Mouse (Mus musculus) A20 (cell line): ENCODE measurements around the gene Carnmt1.
A peak's percentile ranks its signal among the peaks of the same experiment; 100 is the strongest.

Source experiments
- DNase-seq: peaks from one replicate; pipeline ENCODE4 v3.0.0-alpha.2; 2011; ENCODE audit warnings: low read depth, low spot score

Gene Carnmt1

DNA sequence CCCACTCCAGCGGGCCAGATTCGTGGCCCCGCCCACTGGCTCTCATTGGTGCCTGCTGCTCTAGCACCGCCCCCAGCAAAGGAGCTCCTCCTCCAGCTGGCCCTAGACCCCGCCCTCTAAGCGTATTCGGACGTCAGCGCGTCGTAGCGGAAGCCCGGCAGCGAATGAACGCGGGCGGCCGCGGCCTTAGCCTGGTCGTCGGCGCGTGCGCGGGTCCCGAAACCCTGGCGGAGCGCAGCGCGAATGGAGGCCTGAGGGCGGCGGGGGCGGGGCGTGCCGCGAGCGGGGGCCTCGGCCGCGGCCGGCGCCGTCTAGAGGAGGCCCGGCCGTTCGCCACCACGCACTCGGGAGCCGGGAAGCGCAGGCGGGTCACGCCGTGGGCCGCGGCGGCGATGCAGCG lies at the start of gene Carnmt1:
Gene Carnmt1, plus strand, starts transcription at position 157 of the 400 bp plus-strand sequence.
- DNase-seq = peak; percentile 98

GRCm38 (mm10) chr19:18623894-18624293 lies 46.7 kb upstream of the Carnmt1 start:
- DNase-seq = no peak

- no peak for DNase-seq
These were observed 41.0 kb upstream of the Carnmt1 start for GRCm38 (mm10) chr19:18629589-18629988.

- peak; percentile 21 for DNase-seq
These were observed 40.1 kb upstream of the Carnmt1 start for GRCm38 (mm10) chr19:18630221-18631119.

DNA sequence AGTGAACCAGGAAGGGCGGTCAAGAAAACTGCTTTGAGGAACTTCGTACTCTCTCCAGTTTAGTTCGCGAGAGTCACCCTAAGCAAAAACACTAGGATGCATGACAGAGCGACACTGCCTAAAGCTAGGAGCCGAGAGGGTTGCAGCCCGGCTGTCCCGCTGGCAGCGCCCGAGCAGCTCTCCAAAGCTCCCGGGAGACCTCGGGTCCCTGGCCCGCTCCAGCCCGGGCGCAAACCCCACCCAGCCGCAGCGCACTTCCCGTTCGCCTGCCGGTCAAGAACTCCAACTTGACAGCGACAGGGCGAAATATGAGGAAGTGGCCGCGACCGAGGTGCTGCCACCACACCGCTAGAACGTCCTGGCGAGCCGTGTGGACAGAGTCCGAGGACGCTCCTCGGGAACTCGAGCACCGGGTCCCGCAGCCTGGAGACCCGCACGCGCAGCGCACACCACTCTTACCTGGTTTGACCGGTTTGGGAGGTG lies 39.4 kb upstream of the Carnmt1 start:
- DNase-seq = no peak

GRCm38 (mm10) chr19:18631644-18632219 lies 38.8 kb upstream of the Carnmt1 start, which contains the start of the genes Ostf1 and Nmrk1:
Gene Ostf1 (minus strand): TSS chr19:18631823.
Gene Nmrk1 (plus strand): TSS chr19:18631950.
- peak; percentile 94 for DNase-seq

- DNase-seq = peak; percentile 29
These were observed 38.1 kb upstream of the Carnmt1 start for GRCm38 (mm10) chr19:18632231-18633185.

GRCm38 (mm10) chr19:18637954-18638353 lies 32.6 kb upstream of the Carnmt1 start:
- DNase-seq = no peak

DNA sequence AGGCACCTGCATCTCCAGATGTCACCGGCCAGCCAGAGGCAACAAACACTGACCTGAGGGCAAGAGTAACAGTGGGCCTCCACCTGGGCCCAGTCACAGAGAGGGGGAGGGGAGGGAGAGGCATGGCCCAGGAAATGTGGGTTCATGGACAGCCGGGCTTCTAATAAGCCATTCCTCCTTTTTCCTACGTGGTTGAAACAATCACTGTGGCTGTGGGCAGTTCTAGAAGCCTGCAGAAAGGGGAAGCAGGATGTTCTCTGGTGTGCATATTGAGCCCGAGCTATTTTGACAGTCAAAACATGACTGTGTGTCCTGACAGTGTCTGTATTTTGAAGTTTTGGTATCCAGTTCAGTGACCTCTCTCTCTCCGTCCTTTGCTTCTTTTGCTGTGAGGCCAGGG lies 31.6 kb upstream of the Carnmt1 start:
- DNase-seq = peak; percentile 76

- DNase-seq = peak; percentile 43
These were observed 31.0 kb upstream of the Carnmt1 start for GRCm38 (mm10) chr19:18639552-18639951.

DNA sequence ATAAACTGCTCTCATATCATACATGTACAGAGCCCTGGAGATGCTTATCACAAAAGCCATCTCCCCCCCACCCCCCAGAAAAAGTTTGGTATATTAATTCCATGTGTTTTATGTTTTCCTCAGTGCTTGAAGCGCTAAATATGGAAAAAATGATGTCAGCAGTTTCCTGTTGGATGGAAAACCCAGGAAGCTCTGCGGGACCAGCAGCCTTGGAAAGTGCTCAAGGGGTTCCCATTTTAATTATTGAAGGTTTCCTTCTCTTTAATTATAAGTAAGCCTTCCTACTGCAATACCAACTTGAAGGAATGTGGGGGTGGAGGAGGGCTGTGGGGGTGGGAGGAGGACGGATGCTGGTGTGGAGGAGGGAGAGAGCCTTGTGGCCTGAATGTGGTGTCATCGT lies 29.6 kb upstream of the Carnmt1 start:
- DNase-seq = no peak

DNA sequence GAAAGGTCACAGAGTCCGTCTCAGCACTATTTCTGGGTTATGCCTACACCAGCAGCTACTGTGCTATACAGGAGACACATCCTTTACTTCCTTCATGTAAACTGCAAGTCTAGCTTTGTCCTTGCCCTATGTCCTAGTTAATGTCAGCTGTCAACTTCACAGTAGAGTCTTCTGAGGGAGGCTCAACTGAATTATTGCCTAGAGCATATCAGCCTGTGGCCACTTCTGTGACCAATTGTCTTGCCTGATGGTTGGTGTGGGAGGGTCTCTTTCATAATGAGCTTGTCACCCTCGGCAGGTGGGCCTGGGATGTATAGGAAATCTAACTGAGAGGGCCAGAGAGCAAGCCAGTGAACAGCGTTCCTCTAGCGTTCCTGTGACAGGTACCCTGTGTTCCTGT lies 27.2 kb upstream of the Carnmt1 start:
- DNase-seq = no peak

- DNase-seq = no peak
These were observed 26.5 kb upstream of the Carnmt1 start for GRCm38 (mm10) chr19:18644084-18644483.

DNA sequence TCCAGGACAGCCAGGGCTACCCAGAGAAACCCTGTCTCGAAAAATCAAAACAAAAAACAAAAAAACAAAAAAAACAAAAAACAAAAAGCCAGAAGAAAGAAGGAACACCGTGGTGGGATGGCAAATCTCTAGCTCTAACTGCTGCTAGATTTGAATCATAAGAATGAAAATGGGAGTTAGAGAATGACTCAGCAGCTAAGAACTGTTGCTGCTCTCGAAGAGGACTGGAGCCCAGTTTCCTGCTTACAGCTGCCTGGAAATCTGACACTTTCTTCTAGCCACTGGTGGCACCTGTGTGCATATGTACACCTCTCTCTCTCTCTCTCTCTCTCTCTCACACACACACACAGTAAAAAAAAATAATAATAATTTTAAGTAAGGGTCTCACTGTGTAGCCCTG lies 24.2 kb upstream of the Carnmt1 start:
- DNase-seq = peak; percentile 48

DNA sequence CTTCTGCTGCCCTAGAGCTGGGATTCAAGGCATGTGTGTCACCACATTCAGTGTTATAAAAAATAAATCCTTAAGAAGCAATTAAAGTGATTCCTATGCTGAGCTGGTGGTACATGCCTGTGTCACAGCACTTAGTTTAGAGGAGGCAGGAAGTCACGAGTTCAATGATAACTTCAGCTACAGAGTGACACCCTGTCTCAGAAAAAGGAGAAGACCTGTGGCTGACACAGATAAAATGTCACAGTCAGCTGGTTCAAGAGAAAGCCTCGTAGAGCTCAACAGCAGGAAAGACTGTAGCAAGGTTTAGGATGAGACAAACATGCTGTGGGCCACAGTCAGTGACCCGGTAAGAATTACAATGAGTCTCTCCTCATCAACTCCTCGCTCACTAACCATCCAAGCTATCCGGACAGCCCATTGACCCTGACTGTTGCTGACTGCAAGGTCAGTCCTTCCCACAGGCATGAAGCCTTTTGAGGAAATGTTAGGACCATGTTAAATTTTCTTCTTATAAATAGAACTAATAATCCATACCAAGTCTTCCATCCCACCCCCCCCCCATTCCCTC lies 23.6 kb upstream of the Carnmt1 start:
- DNase-seq = peak; percentile 32

DNA sequence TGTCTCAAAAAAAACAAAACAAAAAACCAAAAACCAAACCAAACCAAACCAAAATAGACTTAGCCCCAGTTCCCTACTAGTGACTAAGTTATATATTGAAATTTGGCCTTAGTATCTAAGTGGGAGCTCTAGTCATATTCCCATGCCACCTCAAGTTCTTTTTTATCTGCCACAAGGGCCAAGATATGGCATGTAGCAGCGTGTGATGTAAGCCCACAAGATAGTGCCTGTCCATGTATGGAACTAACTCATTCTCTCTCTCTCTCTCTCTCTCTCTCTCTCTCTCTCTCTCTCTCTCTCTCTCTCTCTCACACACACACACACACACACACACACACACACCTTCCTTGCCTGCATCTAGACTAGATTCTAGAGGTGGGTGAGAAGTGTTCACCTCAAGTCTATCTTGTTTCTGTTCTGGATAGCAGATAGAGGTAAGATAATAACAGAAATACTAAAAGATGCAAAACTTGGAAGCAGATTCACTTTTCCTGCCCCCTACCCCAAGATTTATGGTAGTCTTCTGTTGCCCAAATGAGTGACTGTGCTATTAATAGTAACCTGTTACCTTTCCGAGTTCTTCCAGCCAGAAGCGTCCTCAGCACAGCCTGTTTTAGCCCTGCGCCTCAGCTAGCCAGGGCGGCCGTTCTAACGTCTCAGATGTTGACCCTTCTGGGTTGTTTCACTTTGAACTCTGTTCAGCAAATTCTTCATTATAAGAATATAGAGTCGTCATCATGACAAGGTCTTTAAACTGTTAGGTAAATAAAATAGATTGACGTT lies 22.6 kb upstream of the Carnmt1 start:
- no peak for DNase-seq

- no peak for DNase-seq
These were observed 22.0 kb upstream of the Carnmt1 start for GRCm38 (mm10) chr19:18648558-18648945.

DNA sequence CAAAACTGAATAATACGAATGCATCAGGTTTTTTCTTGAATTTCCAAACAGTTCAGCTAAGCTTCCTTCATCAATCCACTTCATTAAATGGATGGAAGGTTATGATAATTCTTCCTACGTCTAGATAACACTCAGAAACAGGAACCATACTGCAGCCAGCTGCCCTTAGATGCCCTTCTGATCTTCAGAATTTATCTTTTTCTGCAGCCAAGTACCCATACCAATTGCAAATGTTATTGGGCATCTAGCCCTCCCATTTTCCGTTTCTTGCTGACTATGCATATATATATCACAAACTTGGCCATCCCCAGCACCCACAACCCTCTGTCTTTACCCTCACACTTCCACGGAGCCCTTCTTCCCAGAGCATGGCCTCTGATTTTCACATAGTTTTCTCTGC lies 20.6 kb upstream of the Carnmt1 start:
- DNase-seq = no peak

DNA sequence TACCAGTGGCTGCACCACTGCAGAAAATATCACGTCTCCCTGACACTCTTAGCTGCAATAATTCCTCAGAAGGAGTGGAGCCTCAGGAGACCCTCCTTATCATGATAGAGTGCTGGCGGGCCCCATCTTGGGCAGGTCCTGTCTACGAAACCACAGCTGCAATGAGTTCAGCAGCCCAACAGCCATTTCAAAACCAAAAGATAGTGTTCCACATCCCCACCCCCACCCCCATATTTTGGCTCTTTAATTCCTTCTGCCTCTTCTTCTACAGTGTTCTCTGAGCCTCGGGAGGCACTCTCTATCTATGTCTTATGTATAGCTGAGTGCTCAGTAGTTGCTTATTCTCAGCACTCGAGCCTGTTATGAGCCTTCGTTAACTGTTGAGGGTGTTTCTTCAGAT lies 20.1 kb upstream of the Carnmt1 start:
- no peak for DNase-seq

GRCm38 (mm10) chr19:18652592-18652991 lies 18.0 kb upstream of the Carnmt1 start:
- DNase-seq = no peak

DNA sequence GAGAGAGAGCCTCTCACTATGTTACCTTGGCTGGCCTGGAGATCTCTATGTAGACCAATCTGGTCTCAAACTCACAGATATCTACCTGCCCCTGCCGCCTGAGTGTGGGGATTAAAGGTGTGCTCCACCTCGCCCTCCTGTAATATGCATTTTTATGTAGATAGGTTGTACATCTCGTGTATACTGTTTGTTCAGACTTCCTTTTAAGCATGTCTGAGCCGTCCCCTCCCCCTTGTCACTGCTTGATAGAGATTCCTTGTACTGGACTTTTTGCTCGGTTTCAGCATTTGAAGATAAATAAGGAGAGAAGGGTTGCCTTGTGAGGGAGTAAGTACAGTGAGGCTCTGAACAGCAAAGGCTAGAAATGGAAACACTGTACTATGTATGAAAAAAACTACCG lies 17.5 kb upstream of the Carnmt1 start:
- DNase-seq = no peak
